Mouse (Mus musculus) heart, embryonic 15.5 days (tissue): ENCODE measurements at regions not wholly inside any gene's neighbourhood (a gene's known extent, or its start where the extent isn't known, plus 50 kb on each side); places are given as distances from the start of the nearest gene placed in this dataset.

ENCODE experiments used
- ATAC-seq: fragments of 200-750 bp; cut with Nextera tagmentation; replicated peaks from 2 replicates; pipeline ENCODE4 v1.8.0; 2017; ENCODE audit warnings: low read depth, moderate TSS enrichment; ENCODE audit not compliant: insufficient number of reproducible peaks, insufficient read depth, low FRiP score
- H3K27ac ChIP-seq: fragments of 300-500 bp; sonication (generic); 2 replicates; pipeline ENCODE4 v1.5.1; 2015; ENCODE audit warnings: mild to moderate bottlenecking, inconsistent platforms
- H3K27me3 ChIP-seq: fragments of 300-500 bp; sonication (generic); 2 replicates; pipeline ENCODE4 v1.6.1; 2015; ENCODE audit warnings: inconsistent platforms
- H3K36me3 ChIP-seq: fragments of 300-500 bp; sonication (generic); 2 replicates; pipeline ENCODE4 v1.6.1; 2015; ENCODE audit warnings: mild to moderate bottlenecking, inconsistent platforms
- H3K4me1 ChIP-seq: fragments of 300-500 bp; sonication (generic); replicated peaks from 2 replicates; pipeline ENCODE4 v1.6.1; 2015; ENCODE audit warnings: inconsistent platforms
- H3K4me2 ChIP-seq: fragments of 300-500 bp; sonication (generic); 2 replicates; pipeline ENCODE4 v1.6.1; 2015; ENCODE audit warnings: inconsistent platforms, mild to moderate bottlenecking, moderate library complexity
- H3K4me3 ChIP-seq: fragments of 300-500 bp; sonication (generic); 2 replicates; pipeline ENCODE4 v1.5.1; 2015; ENCODE audit warnings: mild to moderate bottlenecking, inconsistent platforms
- H3K9ac ChIP-seq: fragments of 300-500 bp; sonication (generic); 2 replicates; pipeline ENCODE4 v1.6.1; 2015; ENCODE audit warnings: mild to moderate bottlenecking, inconsistent platforms
- H3K9me3 ChIP-seq: fragments of 300-500 bp; sonication (generic); replicated peaks from 2 replicates; pipeline ENCODE4 v1.6.1; 2016; ENCODE audit warnings: inconsistent platforms
- WGBS: fragments of 180-500 bp; shearing (Covaris S2); methylation state at CpG from one replicate; pipeline ENCODE4 v1.1.7; 2015; ENCODE audit warnings: mixed read lengths; 5-methylcytosine and 5-hydroxymethylcytosine counted together

- 82% methylated on average over 4 of the region's 4 CpGs for WGBS
- no peak for ATAC-seq
These were observed 150.5 kb upstream of the Wdr11 start for GRCm38 (mm10) chr7:129441085-129441617.

GRCm38 (mm10) chr7:129469496-129469895 lies 122.2 kb upstream of the Wdr11 start:
- Histone ChIP-seq H3K9me3 (no peaks in the 10 kb centered on the region), H3K27me3 (no peaks in the 10 kb centered on the region), H3K4me1 (no peaks in the 10 kb centered on the region), H3K9ac (no peak overlapping the region), H3K27ac (no peak overlapping the region), H3K4me2 (no peak overlapping the region), H3K4me3 (no peak overlapping the region), H3K36me3 (no peaks in the 10 kb centered on the region)
- ATAC-seq, result no peak
- WGBS, result 6% methylated on average over 3 of the region's 3 CpGs

More at GRCm38 (mm10) chr7:129441085-129441617, 150.5 kb upstream of the Wdr11 start:
- Histone ChIP-seq H3K27ac (no peak overlapping the region), H3K9me3 (no peaks in the 10 kb centered on the region), H3K9ac (no peak overlapping the region), H3K4me3 (no peak overlapping the region), H3K4me1 (no peaks in the 10 kb centered on the region), H3K27me3 (no peaks in the 10 kb centered on the region), H3K36me3 (no peaks in the 10 kb centered on the region), H3K4me2 (no peak overlapping the region)

- Histone ChIP-seq H3K4me2 (no peak overlapping the region), H3K4me3 (no peak overlapping the region), H3K9ac (no peak overlapping the region), H3K27me3 (no peaks in the 10 kb centered on the region), H3K4me1 (no peaks in the 10 kb centered on the region), H3K36me3 (no peaks in the 10 kb centered on the region), H3K27ac (no peak overlapping the region), H3K9me3 (no peaks in the 10 kb centered on the region)
- ATAC-seq, result no peak
- 54% methylated on average over 5 of the region's 5 CpGs for WGBS
These were observed 107.9 kb upstream of the Wdr11 start for GRCm38 (mm10) chr7:129483736-129484135.

GRCm38 (mm10) chr7:129506894-129507293 lies 84.8 kb upstream of the Wdr11 start:
- no peak overlapping the region for H3K4me2 ChIP-seq
- 22% methylated on average over 2 of the region's 2 CpGs for WGBS

GRCm38 (mm10) chr7:129509631-129510132 lies 82.0 kb upstream of the Wdr11 start:
- no peaks in the 10 kb centered on the region for H3K4me1 ChIP-seq
- no peak overlapping the region for H3K9ac ChIP-seq
- no peak overlapping the region for H3K4me3 ChIP-seq
- H3K27ac ChIP-seq, result peak overlapping the region; percentile 37
- no peaks in the 10 kb centered on the region for H3K9me3 ChIP-seq
- no peaks in the 10 kb centered on the region for H3K27me3 ChIP-seq
- ATAC-seq, result peak; percentile 41; the same call in 1 of the 2 replicates
- no peaks in the 10 kb centered on the region for H3K36me3 ChIP-seq
- WGBS, result 37% methylated on average over 10 of the region's 10 CpGs
- H3K4me2 ChIP-seq, result no peak overlapping the region

More at GRCm38 (mm10) chr7:129506894-129507293, 84.8 kb upstream of the Wdr11 start:
- no peaks in the 10 kb centered on the region for H3K27me3 ChIP-seq
- no peak overlapping the region for H3K9ac ChIP-seq
- H3K9me3 ChIP-seq, result no peaks in the 10 kb centered on the region
- no peak overlapping the region for H3K4me3 ChIP-seq
- no peak for ATAC-seq
- H3K36me3 ChIP-seq, result no peaks in the 10 kb centered on the region
- no peak overlapping the region for H3K27ac ChIP-seq
- no peaks in the 10 kb centered on the region for H3K4me1 ChIP-seq

- 27% methylated on average over 7 of the region's 7 CpGs for WGBS
- no peaks in the 10 kb centered on the region for H3K4me1 ChIP-seq
- H3K9ac ChIP-seq, result no peak overlapping the region
- no peak overlapping the region for H3K4me3 ChIP-seq
- H3K9me3 ChIP-seq, result no peaks in the 10 kb centered on the region
- no peaks in the 10 kb centered on the region for H3K27me3 ChIP-seq
- H3K36me3 ChIP-seq, result no peaks in the 10 kb centered on the region
- H3K4me2 ChIP-seq, result no peak overlapping the region
- peak; percentile 72 for ATAC-seq
- no peak overlapping the region for H3K27ac ChIP-seq
These were observed 77.0 kb upstream of the Wdr11 start for GRCm38 (mm10) chr7:129514619-129515018.

- ATAC-seq, result no peak
- Histone ChIP-seq H3K4me2 (no peak overlapping the region), H3K36me3 (no peaks in the 10 kb centered on the region), H3K27me3 (no peaks in the 10 kb centered on the region), H3K9ac (no peak overlapping the region), H3K4me1 (no peaks in the 10 kb centered on the region), H3K9me3 (no peaks in the 10 kb centered on the region), H3K27ac (no peak overlapping the region), H3K4me3 (no peak overlapping the region)
- WGBS, result 67% methylated on average over 1 of the region's 1 CpGs
These were observed 67.2 kb upstream of the Wdr11 start for GRCm38 (mm10) chr7:129524369-129524915.

GRCm38 (mm10) chr7:129525985-129526384 lies 65.7 kb upstream of the Wdr11 start:
- Histone ChIP-seq H3K9ac (no peak overlapping the region), H3K4me3 (no peak overlapping the region), H3K9me3 (no peaks in the 10 kb centered on the region), H3K27ac (no peak overlapping the region), H3K4me2 (no peak overlapping the region), H3K36me3 (no peaks in the 10 kb centered on the region), H3K4me1 (no peaks in the 10 kb centered on the region), H3K27me3 (no peaks in the 10 kb centered on the region)
- WGBS, result 69% methylated on average over 3 of the region's 3 CpGs
- no peak for ATAC-seq

GRCm38 (mm10) chr7:129528263-129528662 lies 63.4 kb upstream of the Wdr11 start:
- WGBS, result 54% methylated on average over 6 of the region's 6 CpGs
- no peak for ATAC-seq
- Histone ChIP-seq H3K36me3 (no peaks in the 10 kb centered on the region), H3K4me3 (no peak overlapping the region), H3K9ac (no peak overlapping the region), H3K4me2 (no peak overlapping the region), H3K27ac (no peak overlapping the region), H3K27me3 (no peaks in the 10 kb centered on the region), H3K4me1 (no peaks in the 10 kb centered on the region), H3K9me3 (no peaks in the 10 kb centered on the region)

GRCm38 (mm10) chr7:129533366-129533905 lies 58.2 kb upstream of the Wdr11 start:
- ATAC-seq, result no peak
- H3K27ac ChIP-seq, result no peak overlapping the region
- H3K4me1 ChIP-seq, result no peaks in the 10 kb centered on the region
- no peak overlapping the region for H3K9ac ChIP-seq
- no peaks in the 10 kb centered on the region for H3K9me3 ChIP-seq
- H3K4me2 ChIP-seq, result no peak overlapping the region
- H3K4me3 ChIP-seq, result no peak overlapping the region
- H3K27me3 ChIP-seq, result no peaks in the 10 kb centered on the region
- no peaks in the 10 kb centered on the region for H3K36me3 ChIP-seq
- whole genome bisulfite sequencing, result 75% methylated on average over 6 of the region's 6 CpGs
